13 mouse cellular contexts compared by ENCODE assay signal in the genomic region with DNA sequence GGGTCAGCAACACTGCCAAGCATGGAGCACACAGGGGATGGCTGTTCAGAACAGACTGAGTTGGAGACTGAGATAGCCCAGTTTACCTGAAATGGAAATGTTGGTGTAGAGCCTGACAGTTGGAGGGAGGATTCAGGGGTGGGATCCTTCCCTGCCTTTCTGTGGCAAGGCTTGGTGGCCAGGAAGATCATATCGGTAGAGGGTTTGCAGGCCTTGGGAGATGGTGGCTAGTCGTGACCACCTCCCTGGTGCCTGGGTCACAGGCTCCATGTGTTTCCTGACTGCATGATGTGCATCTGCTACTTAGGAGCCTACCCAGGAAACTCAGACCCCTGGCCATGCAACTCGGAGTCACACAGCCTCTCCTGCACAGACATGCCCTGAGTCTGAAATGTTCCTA.
DNase-seq lines count a peak whose midpoint lies in the region; ATAC-seq and TF ChIP-seq lines count a peak whose summit lies in the region.
"Had no signal": no experiment of that assay in that cellular context is flagged by ENCODE, and none has a peak within 500 bp of the region (broad histone marks: within the 10 kb centered on the region; RNA-seq: fewer than 3 reads in every experiment).

No protein-coding gene starts in this region.

- H3K27me3 ChIP-seq in heart, embryonic 15.5 days = no peaks in the 10 kb centered on the region; the same call in 1 of the 2 replicates
- H3K27me3 ChIP-seq in kidney, postnatal 0 days (ENCODE audit: insufficient read depth, low read length) = no peaks in the 10 kb centered on the region
- H3K27me3 ChIP-seq in embryonic facial prominence, embryonic 10.5 days (replicated peaks; ENCODE audit: low read depth, poor library complexity, severe bottlenecking) = peaks cover 42% of the 10 kb centered on the region
- no peaks in the 10 kb centered on the region for H3K27me3 ChIP-seq in embryonic facial prominence, embryonic 15.5 days

- no peak for TF ChIP-seq CTCF in kidney, postnatal 0 days (IDR thresholded peaks at IDR 0.05; ENCODE audit: low read depth)

- 64% methylated on average over 3 of the region's 3 CpGs for WGBS in heart, embryonic 15.5 days
- WGBS in kidney, postnatal 0 days = 69% methylated on average over 3 of the region's 3 CpGs
- 72% methylated on average over 3 of the region's 3 CpGs for WGBS in embryonic facial prominence, embryonic 10.5 days
- 64% methylated on average over 3 of the region's 3 CpGs for WGBS in embryonic facial prominence, embryonic 15.5 days

- no peaks in the 10 kb centered on the region for H3K36me3 ChIP-seq in heart, embryonic 15.5 days
- H3K36me3 ChIP-seq in kidney, postnatal 0 days (ENCODE audit: insufficient read depth, low read length) = no peaks in the 10 kb centered on the region
- H3K36me3 ChIP-seq in embryonic facial prominence, embryonic 10.5 days (replicated peaks) = no peaks in the 10 kb centered on the region
- H3K36me3 ChIP-seq in embryonic facial prominence, embryonic 15.5 days = no peaks in the 10 kb centered on the region
- H3K36me3 ChIP-seq: forebrain, embryonic 12.5 days had no signal

- H3K4me2 ChIP-seq in heart, embryonic 15.5 days = no peak overlapping the region
- no peak overlapping the region for H3K4me2 ChIP-seq in kidney, postnatal 0 days (ENCODE audit: low read length)
- no peak overlapping the region for H3K4me2 ChIP-seq in embryonic facial prominence, embryonic 15.5 days (replicated peaks)
- H3K4me2 ChIP-seq: forebrain, embryonic 12.5 days; hindbrain, embryonic 14.5 days; midbrain, embryonic 11.5 days had no signal

- H3K9me3 ChIP-seq in heart, embryonic 15.5 days (replicated peaks) = no peaks in the 10 kb centered on the region
- H3K9me3 ChIP-seq in kidney, postnatal 0 days (replicated peaks; ENCODE audit: low read length) = no peaks in the 10 kb centered on the region
- no peaks in the 10 kb centered on the region for H3K9me3 ChIP-seq in embryonic facial prominence, embryonic 10.5 days
- no peaks in the 10 kb centered on the region for H3K9me3 ChIP-seq in embryonic facial prominence, embryonic 15.5 days (replicated peaks)
- H3K9me3 ChIP-seq: forebrain, embryonic 12.5 days had no signal

- intact Hi-C loops in heart, postnatal 14 days (cut with DNase I) = loop anchor here (5.0 kb wide), 1 partner anchor 92 kb away; no protein-coding TSS in a partner anchor

- no peak overlapping the region for H3K4me3 ChIP-seq in heart, embryonic 15.5 days
- no peak overlapping the region for H3K4me3 ChIP-seq in kidney, postnatal 0 days (replicated peaks; ENCODE audit: low read depth, low read length)
- no peak overlapping the region for H3K4me3 ChIP-seq in embryonic facial prominence, embryonic 10.5 days
- no peak overlapping the region for H3K4me3 ChIP-seq in embryonic facial prominence, embryonic 15.5 days (replicated peaks)
- H3K4me3 ChIP-seq: forebrain, embryonic 12.5 days; layer of hippocampus, adult 2 months; myocyte had no signal

- peaks cover 24% of the 10 kb centered on the region for H3K4me1 ChIP-seq in heart, embryonic 15.5 days (replicated peaks)
- H3K4me1 ChIP-seq in kidney, postnatal 0 days (replicated peaks; ENCODE audit: insufficient read depth, low read length) = peaks cover 15% of the 10 kb centered on the region; the same call in 1 of the 2 replicates
- peaks cover 33% of the 10 kb centered on the region for H3K4me1 ChIP-seq in embryonic facial prominence, embryonic 10.5 days
- H3K4me1 ChIP-seq in embryonic facial prominence, embryonic 15.5 days = peaks cover 36% of the 10 kb centered on the region

- peak overlapping the region; percentile 70 for H3K27ac ChIP-seq in heart, embryonic 15.5 days
- peak overlapping the region; percentile 72 for H3K27ac ChIP-seq in kidney, postnatal 0 days
- 0 out of 2 replicates have a peak overlapping the region, but pooled peaks have one; percentile 52 for H3K27ac ChIP-seq in embryonic facial prominence, embryonic 10.5 days (replicated peaks)
- peak overlapping the region; percentile 87 for H3K27ac ChIP-seq in embryonic facial prominence, embryonic 15.5 days (replicated peaks)
- H3K27ac ChIP-seq: forebrain, embryonic 12.5 days; hindbrain, embryonic 14.5 days; layer of hippocampus, adult 2 months had no signal

- ATAC-seq in heart, embryonic 15.5 days (replicated peaks; ENCODE audit: insufficient number of reproducible peaks, insufficient read depth, low FRiP score, low read depth) = no peak
- ATAC-seq in kidney, postnatal 0 days (replicated peaks; ENCODE audit: low FRiP score, low read depth) = no peak
- no peak for ATAC-seq in embryonic facial prominence, embryonic 15.5 days (ENCODE audit: insufficient number of reproducible peaks, low FRiP score, low TSS enrichment, low read depth)
- ATAC-seq: CD4-positive, CD25-positive, alpha-beta regulatory T cell, adult 4 months had no signal

- DNase-seq in heart, postnatal 14 days = no peak
- no peak for DNase-seq in kidney, postnatal 0 days (ENCODE audit: low spot score)
- no peak for DNase-seq in kidney, postnatal 10 days
- DNase-seq in embryonic facial prominence, embryonic 10.5 days (ENCODE audit: low spot score) = no peak
- no peak for DNase-seq in cerebellum, adult 9-11 months

- no peak overlapping the region for H3K9ac ChIP-seq in heart, embryonic 15.5 days
- no peak overlapping the region for H3K9ac ChIP-seq in kidney, postnatal 0 days (ENCODE audit: low read depth, low read length)
- H3K9ac ChIP-seq in embryonic facial prominence, embryonic 15.5 days = no peak overlapping the region
- H3K9ac ChIP-seq: forebrain, embryonic 12.5 days; hindbrain, embryonic 14.5 days had no signal
